22 mouse cellular contexts compared by ENCODE assay signal in genomic region chr5:36775317-36775716, GRCm38 (mm10).
"Had no signal": no experiment of that assay in that cellular context is flagged by ENCODE, and none has a peak within 500 bp of the region (broad histone marks: within the 10 kb centered on the region; RNA-seq: fewer than 3 reads in every experiment).

No protein-coding gene starts in this region.

- H3K27me3 ChIP-seq: heart, embryonic 12.5 days; hindbrain, embryonic 13.5 days; hindbrain, embryonic 15.5 days; intestine, embryonic 15.5 days; limb, embryonic 13.5 days; limb, embryonic 15.5 days had no signal

- H3K9me3 ChIP-seq: heart, embryonic 10.5 days; hindbrain, embryonic 13.5 days; hindbrain, embryonic 15.5 days; intestine, embryonic 15.5 days; limb, embryonic 15.5 days had no signal

- H3K27ac ChIP-seq: hindbrain, embryonic 13.5 days; hindbrain, embryonic 15.5 days; hindbrain, postnatal 0 days; intestine, embryonic 15.5 days; layer of hippocampus, adult 2 months; limb, embryonic 13.5 days; limb, embryonic 15.5 days; liver, embryonic 12.5 days; liver, embryonic 14.5 days had no signal

- DNase-seq: gastrocnemius, postnatal 14 days; gastrocnemius, postnatal 36 days; heart, postnatal 36 days; kidney, adult 18-20 months; kidney, adult 8-10 months; kidney, postnatal 10 days; kidney, postnatal 25 days; kidney, postnatal 4 days; layer of hippocampus, postnatal 36 days; left cerebral cortex, postnatal 4 days had no signal

- H3K36me3 ChIP-seq: heart, embryonic 10.5 days; heart, embryonic 12.5 days; hindbrain, embryonic 13.5 days; hindbrain, embryonic 15.5 days; intestine, embryonic 15.5 days; limb, embryonic 13.5 days; limb, embryonic 15.5 days; liver, embryonic 12.5 days had no signal

- H3K4me3 ChIP-seq: heart, embryonic 10.5 days; heart, embryonic 12.5 days; hindbrain, embryonic 13.5 days; hindbrain, embryonic 15.5 days; intestine, embryonic 15.5 days; layer of hippocampus, adult 2 months; limb, embryonic 13.5 days; limb, embryonic 15.5 days; liver, embryonic 12.5 days had no signal

- ATAC-seq: hindbrain, postnatal 0 days; intestine, embryonic 15.5 days; intestine, postnatal 0 days; liver, embryonic 12.5 days had no signal

- H3K9ac ChIP-seq: heart, embryonic 12.5 days; hindbrain, embryonic 13.5 days; hindbrain, embryonic 15.5 days; intestine, embryonic 15.5 days; limb, embryonic 13.5 days; limb, embryonic 15.5 days; liver, embryonic 12.5 days; liver, embryonic 14.5 days had no signal

- H3K4me1 ChIP-seq: hindbrain, embryonic 13.5 days; hindbrain, embryonic 15.5 days; intestine, embryonic 15.5 days; limb, embryonic 13.5 days; limb, embryonic 15.5 days had no signal
